Mouse (Mus musculus): Measurements from ENCODE around the gene Rnf144a.

The Rnf144a gene

DNA sequence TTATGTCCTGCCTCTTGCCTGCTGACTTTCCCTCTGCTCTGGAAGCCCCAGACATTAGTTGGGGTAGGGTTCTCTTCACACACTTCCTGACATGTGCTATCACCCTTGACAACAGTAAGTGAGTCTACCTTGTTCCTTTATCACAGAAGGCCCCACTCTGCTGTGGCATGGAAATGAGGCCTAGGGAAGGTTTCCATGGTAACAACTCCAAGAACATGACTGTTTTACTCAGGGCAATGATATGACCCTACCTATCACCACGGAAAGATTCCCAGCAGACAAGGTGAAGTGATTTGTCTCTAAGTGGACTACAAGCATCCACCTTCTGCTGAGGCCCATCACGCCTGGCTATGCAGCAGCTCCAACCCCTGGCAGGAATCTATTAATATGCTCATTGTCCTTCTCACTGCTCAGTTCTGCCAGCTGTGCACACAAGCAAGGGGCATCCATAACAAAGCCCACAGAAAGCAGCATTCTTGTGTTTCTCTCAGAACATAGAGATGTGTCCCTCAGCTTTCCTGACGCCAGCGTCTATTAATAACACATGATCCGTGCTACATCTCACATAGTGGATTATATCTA lies 91.2 kb downstream of the Rnf144a start:
- no peak for DNase-seq (ENCODE audit: low read depth, low spot score)

DNA sequence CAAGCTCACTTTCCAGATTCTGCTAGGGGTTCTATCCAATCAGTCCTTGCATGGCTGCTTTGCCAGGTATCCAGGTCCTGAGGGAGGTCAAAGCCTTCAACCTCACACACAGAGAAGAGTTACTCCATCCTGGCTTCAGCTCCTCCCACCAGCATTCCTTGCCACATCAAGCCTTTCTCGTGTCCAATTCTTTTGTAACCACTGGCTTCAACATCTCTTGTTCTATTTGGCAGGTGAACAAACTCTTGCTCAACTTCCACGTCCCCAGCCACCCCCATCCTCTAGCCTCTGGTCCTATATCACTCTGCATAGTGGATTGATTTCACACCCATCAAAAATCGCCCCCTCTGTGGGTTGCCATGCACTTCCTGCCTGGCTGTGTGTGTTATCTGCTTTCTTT lies 98.8 kb downstream of the Rnf144a start:
- no peak for DNase-seq (ENCODE audit: low read depth, low spot score)

DNA sequence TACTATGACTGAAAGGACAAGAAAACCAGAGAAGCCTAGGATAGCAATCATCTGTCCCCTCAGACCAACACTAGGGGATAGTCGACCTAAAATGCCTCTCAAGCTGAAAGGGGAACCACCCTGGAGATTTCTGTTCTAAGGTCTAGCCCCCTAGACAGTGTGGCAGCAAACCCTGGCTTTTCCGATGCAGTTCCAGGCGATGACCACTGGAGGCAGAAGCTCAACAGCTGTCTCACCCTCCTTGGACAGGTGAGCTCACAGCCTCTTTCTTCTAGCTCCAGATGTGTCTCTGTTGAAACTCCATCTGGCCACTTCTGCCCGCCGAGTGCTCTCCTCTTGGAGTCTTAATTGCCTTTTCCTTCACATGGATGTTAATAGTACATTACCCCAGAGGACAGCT lies 100.1 kb downstream of the Rnf144a start:
- DNase-seq (ENCODE audit: low read depth, low spot score), result peak; percentile 55

DNA sequence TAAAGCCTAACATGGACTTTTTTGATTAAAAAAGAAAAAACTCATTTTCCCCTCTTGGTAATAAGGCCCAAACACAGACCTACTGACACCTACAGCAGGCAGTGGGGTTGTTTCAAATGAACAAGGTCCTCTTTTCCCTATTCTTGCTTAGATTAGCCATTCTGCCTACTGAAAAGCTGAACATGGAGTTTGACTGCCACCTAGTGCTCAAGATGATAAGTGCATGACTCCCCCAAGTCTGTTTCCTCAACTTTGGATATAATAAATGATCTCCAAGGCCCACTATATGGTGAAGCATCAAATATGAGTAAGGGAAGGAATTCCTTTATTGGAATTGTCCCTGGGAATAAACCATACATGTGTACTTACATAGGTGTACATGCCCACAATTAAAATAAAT lies 103.5 kb downstream of the Rnf144a start:
- peak; percentile 35 for DNase-seq (ENCODE audit: low read depth, low spot score)

DNA sequence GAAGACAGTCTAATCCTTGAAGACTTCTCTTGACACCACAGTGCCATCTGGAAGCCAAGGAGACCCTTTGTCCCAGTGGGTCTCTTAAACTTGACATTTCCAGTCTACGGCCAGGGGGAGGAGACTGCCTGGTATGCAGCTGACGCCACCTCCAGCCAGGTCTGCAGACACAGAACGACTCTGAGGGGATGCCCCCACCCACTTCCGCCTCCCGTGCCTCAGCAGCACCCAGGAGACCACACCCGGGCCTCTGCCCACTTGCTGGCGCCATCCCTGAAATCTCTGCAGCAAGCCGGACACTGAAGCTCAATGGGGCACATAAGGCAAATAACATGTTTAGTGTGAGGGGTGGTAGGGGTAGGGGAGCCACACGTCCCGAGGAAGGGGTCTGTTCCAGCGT lies 104.8 kb downstream of the Rnf144a start:
- DNase-seq (ENCODE audit: low read depth, low spot score), result no peak

DNA sequence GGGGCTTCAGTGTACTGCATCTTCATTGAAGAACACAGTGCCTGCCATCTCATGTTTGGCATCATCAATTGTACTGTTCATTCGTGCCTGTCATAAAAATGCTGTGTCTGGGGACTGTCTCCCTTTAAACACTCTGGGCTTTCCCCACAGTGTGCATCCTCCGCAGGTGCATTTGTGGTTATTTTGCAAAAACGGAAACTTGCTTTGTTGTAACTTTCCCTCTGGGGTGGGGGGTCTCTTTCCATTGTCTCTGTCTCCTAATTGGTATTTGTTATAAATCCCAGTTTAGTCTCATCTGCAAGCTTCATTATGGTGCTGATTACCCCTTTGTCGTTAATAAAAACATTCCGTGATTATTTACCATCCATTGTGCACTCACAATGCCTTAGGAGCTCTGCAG lies 112.2 kb downstream of the Rnf144a start:
- DNase-seq (ENCODE audit: low read depth, low spot score), result no peak

DNA sequence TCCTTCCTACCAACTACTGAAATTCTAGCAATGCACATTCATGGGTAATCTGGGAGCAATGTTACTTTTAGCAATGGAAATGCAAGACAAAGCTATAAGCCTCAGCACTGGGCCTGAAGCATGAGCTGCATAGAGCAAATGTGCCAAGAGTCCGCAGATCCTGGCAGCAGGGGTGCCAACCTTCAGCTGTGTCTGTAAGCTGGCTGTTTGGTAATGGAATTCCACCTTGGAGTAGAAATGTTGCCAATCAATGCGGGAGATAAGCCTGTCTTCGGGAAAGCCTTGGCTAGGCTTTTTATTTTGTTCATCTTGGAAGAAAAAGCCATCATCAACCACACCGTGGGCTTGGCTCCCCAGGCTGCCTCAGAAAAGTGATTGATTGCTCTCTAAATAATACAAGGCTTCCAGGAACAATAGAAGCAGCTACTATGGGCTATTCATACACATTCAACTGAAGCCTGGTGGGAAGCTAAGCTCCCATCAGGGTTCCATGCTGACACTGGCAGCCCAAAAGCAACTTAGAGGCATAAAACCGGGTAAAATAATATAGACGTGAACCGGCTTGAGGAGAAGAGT lies 115.5 kb downstream of the Rnf144a start:
- DNase-seq (ENCODE audit: low read depth, low spot score), result no peak

DNA sequence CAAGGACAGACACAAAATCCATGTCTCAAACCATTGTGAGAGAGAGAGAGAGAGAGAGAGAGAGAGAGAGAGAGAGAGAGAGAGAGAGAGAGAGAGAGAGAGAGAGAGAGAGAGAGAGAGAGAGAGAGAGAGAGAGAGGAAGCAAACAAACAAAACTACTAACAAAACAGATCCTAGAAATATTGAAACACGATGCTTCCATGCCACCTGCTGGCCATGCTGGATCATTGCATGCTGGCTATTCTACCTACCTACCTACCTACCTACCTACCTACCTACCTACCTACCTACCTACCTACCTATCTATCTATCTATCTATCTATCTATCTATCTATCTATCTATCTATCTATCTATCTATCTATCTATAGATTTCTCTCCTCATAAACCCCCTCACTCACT lies 119.1 kb downstream of the Rnf144a start:
- peak; percentile 20 for DNase-seq (ENCODE audit: low read depth, low spot score)

DNA sequence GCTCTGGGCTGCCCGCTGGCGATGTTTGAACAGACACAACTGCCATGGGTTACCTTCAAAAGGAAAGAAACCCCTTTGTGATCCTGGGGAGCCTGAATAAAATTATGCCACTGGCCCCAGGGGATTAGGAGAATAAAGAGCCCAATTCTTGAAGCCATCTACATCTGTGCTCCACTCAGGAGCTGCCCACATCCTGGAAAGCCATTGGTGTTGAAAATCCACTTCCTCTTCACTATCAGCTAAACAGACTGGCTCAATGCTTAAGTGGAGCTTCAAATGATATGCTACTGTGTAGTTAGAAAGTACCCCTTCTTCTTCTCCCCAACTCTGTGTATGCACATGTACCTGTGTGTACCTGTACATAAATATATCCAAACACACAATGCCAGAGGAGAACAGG lies 125.9 kb downstream of the Rnf144a start:
- no peak for DNase-seq (ENCODE audit: low read depth, low spot score)

DNA sequence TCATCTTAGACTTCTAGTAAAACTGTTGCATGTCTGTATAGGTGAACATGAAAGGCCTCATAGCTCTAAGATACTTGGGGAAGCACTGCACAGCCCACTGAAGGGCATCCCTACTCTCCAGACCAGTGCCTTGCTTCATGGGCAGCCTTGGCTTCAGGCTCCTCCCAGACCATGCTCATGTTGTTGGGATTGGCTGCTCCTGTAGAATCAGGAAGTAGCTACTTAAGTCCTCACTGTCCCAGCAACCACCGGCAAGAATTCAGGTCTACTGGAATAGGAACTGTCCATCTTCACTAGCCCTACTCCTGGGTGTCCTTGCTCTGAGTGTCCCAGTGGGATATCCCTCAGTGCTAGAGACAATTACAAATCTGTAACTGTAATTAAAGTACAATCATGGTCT lies 126.7 kb downstream of the Rnf144a start:
- no peak for DNase-seq (ENCODE audit: low read depth, low spot score)

DNA sequence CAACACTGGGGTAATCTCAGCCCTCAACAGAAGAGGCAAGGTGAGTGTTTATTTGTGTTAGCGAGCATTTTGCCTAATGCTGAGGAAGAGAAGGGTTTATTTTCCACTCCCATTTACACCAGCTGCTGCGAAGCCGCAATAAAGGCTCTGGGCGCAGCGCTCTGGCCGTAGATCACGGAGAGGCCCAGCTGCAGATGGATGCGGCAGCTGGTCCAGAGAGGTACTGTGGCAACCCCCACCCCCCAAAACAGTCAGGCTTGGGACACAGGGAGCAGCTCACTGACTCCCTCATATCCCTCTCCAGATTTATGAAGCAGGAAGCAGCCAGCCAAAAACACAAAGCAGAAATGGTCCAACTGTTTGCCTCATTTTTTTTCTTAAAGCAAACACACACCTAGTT lies 129.1 kb downstream of the Rnf144a start:
- no peak for DNase-seq (ENCODE audit: low read depth, low spot score)

DNA sequence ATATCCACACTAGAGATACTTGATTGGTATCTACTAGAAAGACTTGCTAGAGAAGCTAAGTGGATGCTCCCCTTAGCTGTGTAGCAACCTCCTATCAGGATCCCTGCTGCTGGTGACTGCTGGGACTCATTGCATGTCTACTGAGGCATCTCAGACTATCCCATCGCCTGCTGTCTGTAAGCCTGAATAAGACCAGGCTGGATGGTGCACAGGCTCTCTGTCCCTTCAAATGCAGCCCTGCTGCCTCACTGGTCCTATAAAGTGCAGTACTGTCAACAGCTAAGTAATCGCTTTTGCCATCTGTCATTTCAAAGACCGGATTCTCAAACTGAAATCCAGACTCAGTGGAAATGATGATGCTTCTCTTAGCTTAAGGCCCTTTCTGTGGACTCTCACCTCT lies 129.6 kb downstream of the Rnf144a start:
- DNase-seq (ENCODE audit: low read depth, low spot score), result no peak

DNA sequence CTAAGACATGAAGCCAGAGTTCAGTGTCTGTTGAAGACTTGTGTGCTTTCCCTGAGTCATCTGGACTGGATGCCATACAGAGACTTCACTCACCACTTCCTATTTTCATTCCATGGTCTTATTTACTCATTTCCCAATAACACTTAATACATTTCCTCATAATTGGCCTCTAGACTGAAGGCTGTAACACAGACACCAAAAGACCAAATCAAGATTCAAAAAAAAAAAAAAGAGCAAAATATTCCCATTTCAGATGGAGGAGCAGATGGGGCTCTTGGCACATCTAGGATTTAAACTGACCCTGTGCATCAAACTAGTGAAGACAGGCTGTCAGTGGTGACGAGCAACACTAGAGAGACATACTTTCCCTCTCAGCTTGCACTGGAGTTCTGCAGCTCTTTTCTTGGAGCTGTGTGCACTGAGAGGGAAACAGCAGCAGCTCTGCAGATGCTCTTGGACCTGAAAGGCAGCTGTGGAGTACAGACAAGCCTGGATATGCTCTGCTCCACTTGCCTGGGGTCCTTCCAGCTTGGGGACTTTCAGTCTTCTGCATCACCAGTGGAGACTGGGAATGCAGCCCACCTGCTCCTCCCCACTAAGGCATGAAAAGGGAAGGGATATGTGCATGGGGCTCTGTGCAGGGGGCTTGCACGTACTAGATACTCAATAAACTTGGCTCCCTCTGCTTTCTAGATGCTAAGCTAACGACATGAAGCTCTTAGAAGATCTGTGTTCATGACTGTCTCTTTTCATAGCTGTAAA lies 134.2 kb downstream of the Rnf144a start:
- no peak for DNase-seq (ENCODE audit: low read depth, low spot score)

DNA sequence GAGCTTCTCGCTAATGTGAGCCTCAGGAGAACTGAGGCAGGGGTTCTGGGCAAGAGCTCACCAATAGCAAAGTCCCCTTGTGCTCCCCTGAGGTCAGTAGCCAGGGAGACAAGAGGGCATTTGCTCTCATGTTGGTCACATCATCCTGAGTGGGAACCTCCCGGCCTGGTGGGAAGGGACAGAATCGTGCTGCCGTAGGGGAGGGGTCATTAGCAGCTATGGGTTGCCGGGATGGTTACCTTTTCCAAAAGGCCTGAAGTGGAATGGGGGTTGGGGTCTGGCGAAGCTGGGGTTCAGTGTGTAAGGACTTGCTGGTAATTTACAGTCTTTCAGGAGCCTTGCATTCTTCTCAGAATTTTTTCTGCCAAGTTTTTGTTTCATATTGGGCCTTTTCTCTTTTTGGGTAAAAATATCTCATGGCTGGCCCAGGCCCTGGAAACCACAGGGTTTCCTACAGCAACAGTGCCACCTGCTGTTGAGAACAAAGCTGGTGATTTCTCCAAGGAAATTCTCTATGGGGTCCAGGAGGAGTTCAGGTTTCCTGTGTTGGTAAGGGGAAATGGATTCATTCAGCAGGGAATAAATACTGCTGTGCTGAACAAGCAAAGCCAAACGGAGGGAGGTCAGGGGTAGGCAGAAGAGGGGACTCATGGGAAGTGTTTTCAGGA lies 137.9 kb downstream of the Rnf144a start:
- DNase-seq (ENCODE audit: low read depth, low spot score), result peak; percentile 51

DNA sequence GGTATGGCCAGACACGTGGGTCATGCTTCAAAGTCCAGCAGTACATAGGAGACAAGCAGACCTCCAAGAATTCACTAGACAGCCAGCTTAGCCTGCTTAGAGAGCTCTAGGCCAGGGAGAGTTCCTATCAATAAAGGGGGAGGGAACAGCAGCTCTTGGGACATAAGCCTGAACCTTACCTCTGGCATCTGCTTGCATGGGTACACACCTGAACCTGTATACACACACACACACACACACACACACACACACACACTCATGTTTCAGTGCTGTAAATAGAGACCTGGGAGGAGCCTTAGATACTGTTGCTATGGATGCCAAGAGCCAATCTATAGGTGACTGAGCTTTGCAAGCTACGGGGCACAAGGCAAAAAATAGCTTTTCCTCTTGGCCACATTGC lies 138.5 kb downstream of the Rnf144a start:
- DNase-seq (ENCODE audit: low read depth, low spot score), result no peak

Data from ZHBTc4 (cell line).